Mouse (Mus musculus) testis, adult 2 months (tissue): ENCODE data around the gene F9.

Experiments used
- CTCF ChIP-seq: fragments of 200-500 bp; IDR thresholded peaks from 2 replicates; pipeline ENCODE4 v1.5.1; 2012; ENCODE audit warnings: low read depth, mild to moderate bottlenecking, inconsistent platforms, low read length, moderate library complexity; ENCODE audit not compliant: control insufficient read depth, insufficient read depth, insufficient replicate concordance
- POLR2A ChIP-seq: fragments of 200-500 bp; IDR thresholded peaks from 2 replicates; pipeline ENCODE4 v1.6.1; 2012; ENCODE audit warnings: low read depth, mild to moderate bottlenecking, inconsistent platforms, low read length, moderate library complexity; ENCODE audit not compliant: control insufficient read depth

GRCm38 (mm10) chrX:60054745-60055144 lies 55.5 kb downstream of the F9 start:
- no peak for TF ChIP-seq CTCF
- no peak for TF ChIP-seq POLR2A
